Mouse (Mus musculus) midbrain, postnatal 0 days (tissue): ENCODE measurements at regions not wholly inside any gene's neighbourhood (a gene's known extent, or its start where the extent isn't known, plus 50 kb on each side); places are given as distances from the start of the nearest gene placed in this dataset.

Source experiments
- ATAC-seq: fragments of 200-750 bp; cut with Nextera tagmentation; 2 replicates; pipeline ENCODE4 v1.8.0; 2017; ENCODE audit warnings: moderate number of reproducible peaks, mild to moderate bottlenecking, moderate TSS enrichment, moderate library complexity; ENCODE audit not compliant: low FRiP score
- DNase-seq: peaks from one replicate; pipeline ENCODE4 v3.0.0-alpha.2; 2015; ENCODE audit warnings: low spot score
- H3K27ac ChIP-seq: fragments of 300-500 bp; sonication (generic); 2 replicates; pipeline ENCODE4 v1.5.1; 2014; ENCODE audit warnings: low read depth, mild to moderate bottlenecking, low read length, mixed read lengths
- H3K27me3 ChIP-seq: fragments of 300-500 bp; sonication (generic); 2 replicates; pipeline ENCODE4 v1.6.1; 2014; ENCODE audit warnings: low read length, control low read depth, mixed read lengths; ENCODE audit not compliant: insufficient read depth
- H3K36me3 ChIP-seq: fragments of 300-500 bp; sonication (generic); 2 replicates; pipeline ENCODE4 v1.6.1; 2014; ENCODE audit warnings: low read length, control low read depth, mixed read lengths; ENCODE audit not compliant: insufficient read depth
- H3K4me1 ChIP-seq: fragments of 300-500 bp; sonication (generic); 2 replicates; pipeline ENCODE4 v1.6.1; 2014; ENCODE audit warnings: mild to moderate bottlenecking, control low read depth, antibody characterized with exemption, low read length, mixed read lengths; ENCODE audit not compliant: insufficient read depth
- H3K4me2 ChIP-seq: fragments of 300-500 bp; sonication (generic); 2 replicates; pipeline ENCODE4 v1.6.1; 2014; ENCODE audit warnings: low read depth, mild to moderate bottlenecking, low read length, mixed read lengths; ENCODE audit not compliant: poor library complexity, severe bottlenecking
- H3K4me3 ChIP-seq: fragments of 300-500 bp; sonication (generic); 2 replicates; pipeline ENCODE4 v1.5.1; 2014; ENCODE audit warnings: low read depth, mild to moderate bottlenecking, low read length, moderate library complexity
- H3K9ac ChIP-seq: fragments of 300-500 bp; sonication (generic); replicated peaks from 2 replicates; pipeline ENCODE4 v1.6.1; 2014; ENCODE audit warnings: mild to moderate bottlenecking, low read length, moderate library complexity, mixed read lengths; ENCODE audit not compliant: poor library complexity, severe bottlenecking
- H3K9me3 ChIP-seq: fragments of 300-500 bp; sonication (generic); 2 replicates; pipeline ENCODE4 v1.6.1; 2016; ENCODE audit warnings: low read length, control low read depth
- CTCF ChIP-seq: IDR thresholded peaks from 2 replicates; pipeline ENCODE4 v1.5.1; 2016; ENCODE audit warnings: antibody characterized with exemption, mild to moderate bottlenecking
- WGBS: fragments of 180-500 bp; shearing (Covaris S2); extraction: QIAGEN DNeasy Blood & Tissue Kit; methylation state at CpG from one replicate; pipeline ENCODE4 v1.1.7; 2014; 5-methylcytosine and 5-hydroxymethylcytosine counted together

DNA sequence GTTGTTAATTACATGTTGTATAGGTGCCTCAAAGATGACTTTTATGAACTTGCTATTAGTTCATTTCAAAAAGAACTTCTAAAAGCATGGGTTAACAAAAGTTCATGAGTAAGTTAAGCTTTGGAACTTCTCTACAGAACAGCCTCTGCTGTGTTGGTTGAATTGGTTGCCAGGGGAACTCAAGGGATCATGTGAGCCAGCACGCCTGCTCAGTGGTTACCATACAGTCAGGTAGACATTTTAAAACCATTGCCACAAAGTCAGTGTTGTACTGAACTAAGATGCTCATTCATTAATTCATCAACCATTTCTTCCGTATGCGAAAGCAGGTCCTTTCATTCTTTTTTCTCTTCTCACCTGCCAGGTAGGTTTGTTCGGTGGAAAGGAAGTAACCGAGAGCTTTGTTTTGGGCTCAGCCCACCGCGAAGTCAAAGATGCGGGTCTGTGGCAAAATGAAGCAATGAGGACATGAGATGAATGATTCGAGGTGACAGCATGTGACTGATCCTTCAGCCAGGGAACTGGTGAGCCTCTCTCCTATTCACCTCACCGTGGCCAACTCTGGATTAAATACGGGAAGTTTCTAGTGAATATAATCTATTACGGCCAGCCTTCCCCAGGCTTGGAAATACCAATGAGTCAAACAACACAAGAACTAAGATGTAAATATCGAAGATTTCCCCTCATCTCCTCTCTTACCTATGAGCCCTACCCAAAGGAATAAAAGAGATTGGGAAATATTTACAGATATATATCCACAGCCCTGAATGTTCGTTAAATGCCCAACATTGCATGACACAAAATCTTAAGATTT, 79.4 kb upstream of the Tfec start:
- Histone ChIP-seq H3K27ac (no peak overlapping the region), H3K36me3 (no peaks in the 10 kb centered on the region), H3K4me2 (peak overlapping the region; percentile 47), H3K9ac (0 out of 2 replicates have a peak overlapping the region, but pooled peaks have one; percentile 19), H3K4me1 (no peaks in the 10 kb centered on the region), H3K9me3 (no peaks in the 10 kb centered on the region), H3K27me3 (no peaks in the 10 kb centered on the region), H3K4me3 (peak overlapping the region; percentile 27)
- 36% methylated on average over 14 of the region's 14 CpGs for WGBS
- no peak for TF ChIP-seq CTCF
- DNase-seq: peak; percentile 12
- peak; percentile 85 for ATAC-seq

DNA sequence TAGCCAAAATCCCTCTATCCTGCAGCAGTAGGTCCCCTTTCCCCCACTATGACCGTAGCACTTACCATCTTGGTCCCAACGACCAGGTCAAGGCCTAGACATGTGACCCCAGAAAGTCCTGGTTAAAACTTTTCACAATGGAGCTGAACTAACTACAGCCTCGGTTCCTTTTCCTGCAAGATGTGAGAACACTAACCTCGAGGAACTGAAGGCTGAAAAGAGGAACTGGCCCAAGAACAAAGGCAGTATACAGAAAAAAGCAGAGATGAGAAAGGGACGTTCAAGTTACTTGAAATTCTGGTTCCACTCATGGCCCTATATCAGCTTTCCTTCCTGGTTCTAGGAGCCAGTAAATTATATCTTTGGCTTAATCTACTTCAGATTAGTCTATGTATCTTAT, 67.4 kb upstream of the Tfec start:
- no peak for TF ChIP-seq CTCF
- no peak for ATAC-seq
- WGBS: 78% methylated on average over 5 of the region's 5 CpGs

DNA sequence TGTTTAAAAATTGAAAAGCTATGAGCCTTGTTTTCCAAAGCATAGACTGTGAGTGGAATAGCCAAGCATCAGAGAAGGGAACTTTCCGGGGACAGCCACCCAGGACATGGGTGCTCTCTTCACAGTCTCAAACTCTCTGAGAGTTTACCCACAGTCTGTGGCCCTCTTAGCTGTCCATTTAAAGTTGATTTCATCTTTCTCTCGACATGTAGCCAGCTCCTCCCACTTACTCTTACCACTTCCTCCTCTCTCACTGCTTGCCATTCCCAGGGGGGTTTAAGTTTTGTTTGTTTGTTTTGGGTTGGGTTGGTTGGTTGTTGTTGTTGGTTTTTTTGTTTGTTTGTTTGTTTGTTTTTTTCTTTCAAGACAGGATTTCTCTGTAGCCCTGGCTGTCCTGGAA, 66.1 kb upstream of the Tfec start:
- Histone ChIP-seq H3K9me3 (no peaks in the 10 kb centered on the region), H3K27ac (no peak overlapping the region), H3K4me2 (no peak overlapping the region), H3K9ac (no peak overlapping the region), H3K27me3 (no peaks in the 10 kb centered on the region), H3K4me1 (no peaks in the 10 kb centered on the region), H3K36me3 (no peaks in the 10 kb centered on the region), H3K4me3 (no peak overlapping the region)
- 87% methylated on average over 2 of the region's 2 CpGs for WGBS
- TF ChIP-seq CTCF: no peak
- DNase-seq (no peak), ATAC-seq (no peak)

More for the DNA sequence above, 67.4 kb upstream of the Tfec start:
- H3K4me3 ChIP-seq: no peak overlapping the region
- H3K9ac ChIP-seq: no peak overlapping the region
- no peaks in the 10 kb centered on the region for H3K36me3 ChIP-seq
- no peak overlapping the region for H3K4me2 ChIP-seq
- H3K4me1 ChIP-seq: no peaks in the 10 kb centered on the region
- no peak for DNase-seq
- H3K27ac ChIP-seq: no peak overlapping the region
- H3K9me3 ChIP-seq: no peaks in the 10 kb centered on the region
- H3K27me3 ChIP-seq: no peaks in the 10 kb centered on the region

DNA sequence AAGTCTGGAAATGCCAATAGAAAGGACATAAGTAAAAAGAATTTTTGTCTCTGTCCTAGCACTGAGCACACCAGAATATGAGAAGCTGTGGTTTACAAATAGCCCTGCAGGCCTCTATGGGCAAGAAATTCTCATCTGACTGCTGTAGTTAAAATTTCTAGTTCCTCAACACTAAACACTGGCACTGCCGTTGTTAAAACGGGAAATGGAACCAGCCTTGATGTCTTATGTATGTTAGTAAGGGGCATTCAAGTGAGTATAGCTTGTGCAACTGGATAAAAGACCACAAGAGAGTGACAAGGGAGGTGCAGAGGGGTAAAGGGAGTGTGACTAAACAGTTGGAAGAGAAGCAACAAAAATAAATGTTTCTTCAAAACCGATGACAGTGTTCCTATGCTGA, 65.7 kb upstream of the Tfec start:
- no peak for ATAC-seq
- Histone ChIP-seq H3K27me3 (no peaks in the 10 kb centered on the region), H3K36me3 (no peaks in the 10 kb centered on the region), H3K9me3 (no peaks in the 10 kb centered on the region), H3K4me1 (no peaks in the 10 kb centered on the region), H3K4me2 (no peak overlapping the region), H3K9ac (no peak overlapping the region), H3K4me3 (no peak overlapping the region), H3K27ac (no peak overlapping the region)
- no peak for TF ChIP-seq CTCF
- DNase-seq: no peak
- WGBS: 82% methylated on average over 3 of the region's 3 CpGs

DNA sequence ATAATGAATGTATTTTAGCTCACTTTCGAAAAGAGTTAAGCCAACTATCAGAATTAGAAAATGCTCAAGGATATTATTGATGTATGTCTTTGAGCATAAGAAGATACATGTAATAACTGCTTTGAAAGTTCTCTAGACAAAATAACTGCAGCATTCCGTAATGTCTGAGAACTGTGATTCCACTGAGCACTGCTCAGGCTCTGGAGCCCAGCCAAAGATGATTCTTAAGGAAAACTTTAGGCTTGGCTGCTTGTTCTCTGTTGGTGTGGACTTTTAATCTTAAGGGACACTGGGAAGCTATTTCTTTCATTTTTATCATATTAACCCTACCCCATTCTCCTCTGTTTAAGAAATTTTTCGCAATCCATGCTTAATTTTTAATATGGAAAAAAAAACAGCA, 59.9 kb upstream of the Tfec start:
- Histone ChIP-seq H3K9me3 (no peaks in the 10 kb centered on the region), H3K27ac (no peak overlapping the region), H3K9ac (no peak overlapping the region), H3K36me3 (no peaks in the 10 kb centered on the region), H3K27me3 (no peaks in the 10 kb centered on the region), H3K4me3 (no peak overlapping the region), H3K4me2 (no peak overlapping the region), H3K4me1 (no peaks in the 10 kb centered on the region)
- 78% methylated on average over 3 of the region's 3 CpGs for WGBS
- no peak for TF ChIP-seq CTCF
- ATAC-seq: no peak
- DNase-seq: peak; percentile 5

DNA sequence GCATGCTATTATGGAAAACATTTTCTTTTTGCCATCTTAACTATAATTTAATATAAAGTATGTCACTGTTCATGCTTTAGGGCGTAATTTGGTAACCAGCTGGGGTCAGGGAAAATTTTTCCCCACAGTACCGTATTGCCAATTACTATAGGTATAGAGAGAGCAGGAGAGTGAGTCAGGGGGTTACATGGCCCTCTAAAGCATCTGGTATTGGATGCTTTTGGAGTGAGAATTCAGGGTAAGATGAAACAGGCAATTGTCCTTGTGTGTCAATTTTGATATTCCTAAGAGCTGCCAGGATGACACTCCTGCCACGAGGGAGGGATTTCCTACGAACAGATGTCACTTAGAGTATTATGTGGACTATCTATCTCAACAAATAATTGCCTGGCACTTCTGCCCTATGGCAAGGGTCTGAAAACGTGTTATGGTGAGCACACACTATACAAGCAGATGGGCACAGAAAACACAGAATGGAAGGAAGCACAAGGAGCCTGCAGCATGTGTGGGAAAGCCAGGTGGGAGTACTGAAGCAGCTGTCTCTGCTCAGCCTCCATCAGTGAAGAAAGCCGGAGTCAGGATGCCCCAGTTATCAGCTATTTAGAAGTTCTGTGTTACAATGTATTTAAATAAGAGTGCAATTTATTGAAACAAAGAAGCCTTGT, 58.7 kb upstream of the Tfec start:
- no peak for TF ChIP-seq CTCF
- Histone ChIP-seq H3K4me3 (no peak overlapping the region), H3K4me2 (no peak overlapping the region), H3K27me3 (no peaks in the 10 kb centered on the region), H3K9me3 (no peaks in the 10 kb centered on the region), H3K27ac (no peak overlapping the region), H3K36me3 (no peaks in the 10 kb centered on the region), H3K4me1 (no peaks in the 10 kb centered on the region), H3K9ac (no peak overlapping the region)
- ATAC-seq (peak; percentile 34; the same call in 1 of the 2 replicates), DNase-seq (peak; percentile 49)
- WGBS: 49% methylated on average over 6 of the region's 6 CpGs
